Mouse (Mus musculus) heart, embryonic 16.5 days (tissue): ENCODE data around the gene Acvr2b. TPM values are rescaled to one million over a fixed set of nuclear protein-coding genes. Genes with fewer than 3 reads are reported as not detected.
"Not testable (repeated sequence)": the region's sequence is repeated elsewhere in the genome, so short reads cannot be mapped to it uniquely, and the experiment has no call there.

Source experiments
- ATAC-seq: fragments of 200-750 bp; cut with Nextera tagmentation; replicated peaks from 2 replicates; pipeline ENCODE4 v1.8.0; 2017; ENCODE audit warnings: moderate number of reproducible peaks; ENCODE audit not compliant: insufficient read depth, low FRiP score; ENCODE audit errors: extremely low read depth
- H3K27ac ChIP-seq: fragments of 300-500 bp; sonication (generic); 2 replicates; pipeline ENCODE4 v1.5.1; 2014; ENCODE audit warnings: mild to moderate bottlenecking, low read length, control low read depth, moderate library complexity
- H3K27me3 ChIP-seq: fragments of 300-500 bp; sonication (generic); 2 replicates; pipeline ENCODE4 v1.6.1; 2014; ENCODE audit warnings: low read length, mixed read lengths; ENCODE audit not compliant: control insufficient read depth, insufficient read depth
- H3K36me3 ChIP-seq: fragments of 300-500 bp; sonication (generic); 2 replicates; pipeline ENCODE4 v1.6.1; 2014; ENCODE audit not compliant: control insufficient read depth, insufficient read depth
- H3K4me1 ChIP-seq: fragments of 300-500 bp; sonication (generic); 2 replicates; pipeline ENCODE4 v1.6.1; 2014; ENCODE audit warnings: low read length, mixed read lengths; ENCODE audit not compliant: control insufficient read depth, insufficient read depth
- H3K4me2 ChIP-seq: fragments of 300-500 bp; sonication (generic); 2 replicates; pipeline ENCODE4 v1.6.1; 2014; ENCODE audit warnings: low read depth, mild to moderate bottlenecking, control low read depth, low read length
- H3K4me3 ChIP-seq: fragments of 300-500 bp; sonication (generic); 2 replicates; pipeline ENCODE4 v1.5.1; 2014; ENCODE audit warnings: mild to moderate bottlenecking, control low read depth, low read length
- H3K9ac ChIP-seq: fragments of 300-500 bp; sonication (generic); 2 replicates; pipeline ENCODE4 v1.6.1; 2014; ENCODE audit warnings: low read length, control low read depth
- H3K9me3 ChIP-seq: fragments of 300-500 bp; sonication (generic); replicated peaks from 2 replicates; pipeline ENCODE4 v1.6.1; 2016; ENCODE audit warnings: low read length; ENCODE audit not compliant: control insufficient read depth
- WGBS: fragments of 180-500 bp; shearing (Covaris S2); extraction: QIAGEN DNeasy Blood & Tissue Kit; methylation state at CpG from one replicate; pipeline ENCODE4 v1.1.7; 2014; 5-methylcytosine and 5-hydroxymethylcytosine counted together
- polyA plus RNA-seq: library from polyadenylated mRNA; unstranded; fragments of >200 nt; fragmentation: Nextera tagmentation; extraction: Ambion mirVana; gene quantifications from 2 replicates; pipeline ENCODE4 v1.2.1, GENCODE M21; 2015

Gene Acvr2b
- polyA plus RNA-seq, 1 experiment from 2014 or later = 7.3 TPM

GRCm38 (mm10) chr9:119370770-119371169, 31.1 kb upstream of the Acvr2b start:
- not testable (repeated sequence) for H3K4me3 ChIP-seq, H3K4me1 ChIP-seq, H3K36me3 ChIP-seq, H3K27me3 ChIP-seq, ATAC-seq, H3K9ac ChIP-seq, H3K27ac ChIP-seq, H3K4me2 ChIP-seq, H3K9me3 ChIP-seq
- 81% methylated on average over 4 of the region's 4 CpGs for WGBS

DNA sequence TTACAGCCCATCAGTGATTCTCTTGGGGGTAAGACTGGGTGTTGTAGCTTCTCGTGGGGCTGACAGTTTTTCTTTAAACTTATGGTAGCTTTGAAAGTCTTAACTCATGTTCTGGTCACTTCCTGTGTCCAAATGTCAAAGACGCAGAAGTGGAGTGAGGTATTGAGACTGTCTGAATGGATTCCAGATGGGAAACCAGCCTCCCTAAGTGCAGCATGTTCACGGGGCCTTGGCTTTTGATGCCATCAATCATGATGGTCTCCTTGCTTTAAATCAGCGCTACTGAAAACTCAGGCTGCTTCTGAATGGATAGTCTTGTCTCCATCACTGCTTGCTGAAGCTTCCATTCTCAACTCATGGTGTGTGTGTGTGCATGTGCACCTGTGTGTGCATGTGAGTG, 30.7 kb upstream of the Acvr2b start:
- no peak for ATAC-seq
- Histone ChIP-seq H3K9me3 (no peaks in the 10 kb centered on the region), H3K9ac (no peak overlapping the region), H3K27ac (no peak overlapping the region), H3K4me1 (no peaks in the 10 kb centered on the region), H3K27me3 (no peaks in the 10 kb centered on the region), H3K4me3 (no peak overlapping the region), H3K4me2 (no peak overlapping the region), H3K36me3 (no peaks in the 10 kb centered on the region)
- WGBS = 78% methylated on average over 4 of the region's 4 CpGs

GRCm38 (mm10) chr9:119375008-119375407, 26.9 kb upstream of the Acvr2b start:
- Histone ChIP-seq H3K4me2 (no peak overlapping the region), H3K9me3 (no peaks in the 10 kb centered on the region), H3K4me1 (no peaks in the 10 kb centered on the region), H3K9ac (no peak overlapping the region), H3K27ac (no peak overlapping the region), H3K36me3 (no peaks in the 10 kb centered on the region), H3K27me3 (no peaks in the 10 kb centered on the region), H3K4me3 (no peak overlapping the region)
- WGBS = 70% methylated on average over 3 of the region's 3 CpGs
- no peak for ATAC-seq

GRCm38 (mm10) chr9:119375556-119375955, 26.4 kb upstream of the Acvr2b start:
- H3K27me3 ChIP-seq = no peaks in the 10 kb centered on the region
- no peaks in the 10 kb centered on the region for H3K9me3 ChIP-seq
- no peak overlapping the region for H3K27ac ChIP-seq
- no peak for ATAC-seq
- 71% methylated on average over 6 of the region's 6 CpGs for WGBS
- no peaks in the 10 kb centered on the region for H3K4me1 ChIP-seq
- no peaks in the 10 kb centered on the region for H3K36me3 ChIP-seq
- H3K4me3 ChIP-seq = no peak overlapping the region
- no peak overlapping the region for H3K4me2 ChIP-seq
- H3K9ac ChIP-seq = no peak overlapping the region

DNA sequence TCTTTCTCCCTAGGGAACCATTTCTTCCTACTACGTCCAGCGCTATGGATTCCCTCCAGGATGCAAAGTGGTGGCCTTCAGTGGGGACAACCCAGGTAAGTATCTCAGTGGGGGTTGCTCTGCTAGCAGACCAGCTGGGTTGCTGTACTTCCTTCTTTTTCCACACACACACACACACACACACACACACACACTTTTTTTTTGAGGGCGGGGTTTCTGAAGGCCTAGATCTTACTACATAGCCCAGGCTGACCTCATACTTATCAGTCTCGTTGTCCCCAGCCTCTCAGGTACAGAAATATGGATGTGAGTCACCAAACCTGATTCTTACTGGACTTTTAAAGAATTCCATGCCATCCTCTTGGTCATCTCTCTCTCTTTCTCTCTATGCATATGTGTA, 23.7 kb upstream of the Acvr2b start:
- Histone ChIP-seq H3K4me1 (no peaks in the 10 kb centered on the region), H3K4me2 (no peak overlapping the region), H3K36me3 (no peaks in the 10 kb centered on the region), H3K9me3 (no peaks in the 10 kb centered on the region), H3K4me3 (no peak overlapping the region), H3K9ac (no peak overlapping the region), H3K27ac (no peak overlapping the region), H3K27me3 (no peaks in the 10 kb centered on the region)
- no peak for ATAC-seq
- WGBS = 79% methylated on average over 4 of the region's 4 CpGs

DNA sequence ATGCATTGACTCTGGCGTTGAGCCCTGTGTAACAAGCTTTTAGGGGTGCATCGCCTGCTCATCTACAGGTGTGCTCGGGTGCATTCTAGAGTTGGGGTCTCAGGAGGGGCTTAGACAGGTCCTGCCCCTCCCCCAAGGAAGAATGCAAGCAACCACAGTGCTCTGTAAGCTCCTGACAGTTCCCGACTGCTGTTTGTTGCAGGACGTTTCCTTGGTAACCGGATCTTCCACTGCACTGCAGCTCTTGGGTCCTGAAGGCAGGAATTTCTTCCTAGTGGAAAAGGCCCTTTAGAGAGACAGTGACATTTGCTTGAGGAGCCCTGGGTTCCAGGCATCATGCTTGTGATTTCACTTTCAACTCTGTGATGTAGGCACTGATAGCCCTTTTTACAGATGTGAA, 19.3 kb upstream of the Acvr2b start:
- no peaks in the 10 kb centered on the region for H3K27me3 ChIP-seq
- 51% methylated on average over 6 of the region's 6 CpGs for WGBS
- H3K9me3 ChIP-seq = no peaks in the 10 kb centered on the region
- no peak overlapping the region for H3K4me3 ChIP-seq
- no peak overlapping the region for H3K27ac ChIP-seq
- 0 out of 2 replicates have a peak, but pooled peaks cover 2% of the 10 kb centered on the region for H3K36me3 ChIP-seq
- no peak for ATAC-seq
- no peak overlapping the region for H3K9ac ChIP-seq
- no peaks in the 10 kb centered on the region for H3K4me1 ChIP-seq
- no peak overlapping the region for H3K4me2 ChIP-seq

- no peaks in the 10 kb centered on the region for H3K9me3 ChIP-seq
- no peak overlapping the region for H3K27ac ChIP-seq
- no peaks in the 10 kb centered on the region for H3K4me1 ChIP-seq
- H3K27me3 ChIP-seq = no peaks in the 10 kb centered on the region
- 47% methylated on average over 5 of the region's 5 CpGs for WGBS
- H3K4me2 ChIP-seq = no peak overlapping the region
- 0 out of 2 replicates have a peak, but pooled peaks cover 2% of the 10 kb centered on the region for H3K36me3 ChIP-seq
- no peak for ATAC-seq
- no peak overlapping the region for H3K4me3 ChIP-seq
- no peak overlapping the region for H3K9ac ChIP-seq
These were observed 13.0 kb upstream of the Acvr2b start for GRCm38 (mm10) chr9:119388956-119389355.

DNA sequence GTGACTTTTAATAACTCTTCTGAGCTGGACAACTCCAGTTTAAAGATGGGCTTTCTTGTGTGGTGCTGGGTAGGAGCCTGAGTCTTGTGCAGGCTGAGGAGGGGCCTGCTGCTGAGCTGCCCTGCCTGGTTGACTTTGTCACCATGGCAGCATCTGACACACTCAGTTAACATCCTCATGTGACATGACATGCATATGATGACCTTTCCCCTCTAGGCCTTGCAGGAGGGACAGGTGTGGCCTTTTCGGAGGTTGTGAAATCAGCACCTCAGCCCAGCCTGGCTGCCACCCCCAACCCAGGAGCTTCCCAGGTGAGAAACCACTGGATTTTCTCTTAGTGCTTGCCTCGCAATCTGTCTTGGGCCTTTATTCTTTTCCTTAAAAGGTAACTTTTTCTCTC, 11.7 kb upstream of the Acvr2b start:
- Histone ChIP-seq H3K9ac (no peak overlapping the region), H3K9me3 (no peaks in the 10 kb centered on the region), H3K4me1 (no peaks in the 10 kb centered on the region), H3K27me3 (no peaks in the 10 kb centered on the region), H3K36me3 (no peaks in the 10 kb centered on the region), H3K27ac (no peak overlapping the region), H3K4me3 (no peak overlapping the region), H3K4me2 (no peak overlapping the region)
- ATAC-seq = no peak
- WGBS = 98% methylated on average over 2 of the region's 2 CpGs

DNA sequence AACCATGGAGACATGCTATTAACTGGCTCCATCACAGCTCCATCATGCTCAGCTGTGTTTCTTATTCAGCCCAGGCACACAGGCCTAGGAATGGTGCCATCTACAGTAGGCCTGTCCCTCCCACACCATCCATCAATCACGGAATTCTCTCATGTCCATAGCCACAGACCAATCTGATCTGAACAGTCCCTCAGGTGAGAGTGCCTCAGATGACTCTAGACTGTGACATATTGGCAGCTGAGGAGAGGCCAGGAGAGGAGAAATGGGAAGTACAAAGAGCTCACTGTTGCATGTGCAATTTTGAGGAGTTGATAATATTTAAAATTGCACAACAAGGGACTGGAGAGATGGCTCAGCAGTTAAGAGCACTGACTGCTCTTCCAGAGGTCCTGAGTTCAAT, 7.1 kb upstream of the Acvr2b start:
- Histone ChIP-seq H3K27ac (no peak overlapping the region), H3K36me3 (no peaks in the 10 kb centered on the region), H3K27me3 (no peaks in the 10 kb centered on the region), H3K4me2 (no peak overlapping the region), H3K4me1 (no peaks in the 10 kb centered on the region), H3K9ac (no peak overlapping the region), H3K9me3 (no peaks in the 10 kb centered on the region), H3K4me3 (no peak overlapping the region)
- ATAC-seq = no peak
- 74% methylated on average over 1 of the region's 1 CpGs for WGBS

DNA sequence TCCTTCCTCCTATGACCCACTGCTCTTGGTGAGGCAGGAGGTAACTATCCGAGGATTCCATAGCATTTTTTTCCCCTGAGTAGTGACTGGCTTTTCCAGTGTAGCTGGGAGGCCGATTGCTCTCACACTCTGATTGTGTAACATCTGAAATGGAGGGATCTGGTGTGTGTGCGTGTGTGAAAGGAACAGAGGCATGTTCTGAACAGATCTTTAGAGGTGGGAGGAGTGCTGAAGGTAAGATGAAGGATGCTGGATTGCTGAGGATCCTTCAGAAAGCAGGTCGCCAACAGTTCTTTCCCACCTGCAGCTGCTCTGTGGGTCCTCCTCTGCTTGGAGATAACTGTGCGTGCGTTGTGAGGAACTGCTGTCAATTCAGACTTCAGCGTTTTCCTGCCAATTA, 567 bp upstream of the Acvr2b start:
- WGBS = 3% methylated on average over 7 of the region's 7 CpGs
- peak overlapping the region; percentile 87 for H3K4me3 ChIP-seq
- no peaks in the 10 kb centered on the region for H3K27me3 ChIP-seq
- no peak for ATAC-seq
- peak overlapping the region; percentile 81 for H3K4me2 ChIP-seq
- H3K27ac ChIP-seq = peak overlapping the region; percentile 52; the same call in 1 of the 2 replicates
- no peaks in the 10 kb centered on the region for H3K36me3 ChIP-seq
- H3K9ac ChIP-seq = peak overlapping the region; percentile 67
- H3K4me1 ChIP-seq = peaks cover 10% of the 10 kb centered on the region
- no peaks in the 10 kb centered on the region for H3K9me3 ChIP-seq
